Mouse (Mus musculus) myocyte (in vitro differentiated cells): ENCODE measurements around the gene Rasal1.

Source experiments
- CEBPB ChIP-seq: IDR thresholded peaks from 2 replicates; pipeline ENCODE4 v1.6.1; 2011; ENCODE audit warnings: mild to moderate bottlenecking, moderate library complexity; ENCODE audit not compliant: poor library complexity, insufficient read depth, severe bottlenecking
- E2F4 ChIP-seq: IDR thresholded peaks from one replicate; pipeline ENCODE4 v1.6.1; 2011; ENCODE audit warnings: mild to moderate bottlenecking, control low read depth, moderate library complexity; ENCODE audit not compliant: insufficient read depth
- MAX ChIP-seq: IDR thresholded peaks from one replicate; pipeline ENCODE4 v1.6.1; 2011; ENCODE audit warnings: low read depth, mild to moderate bottlenecking, control low read depth
- MYOD1 ChIP-seq, 3 experiments: IDR thresholded peaks; one replicate each; pipeline ENCODE4 v1.6.1; 2011; ENCODE audit warnings: control low read depth in 2 of 3, low read depth in 2 of 3, mild to moderate bottlenecking in 2 of 3, moderate library complexity in 1 of 3; ENCODE audit not compliant: insufficient read length in 2 of 3, control insufficient read depth in 1 of 3
- MYOG ChIP-seq, 3 experiments: IDR thresholded peaks; one replicate each; pipeline ENCODE4 v1.6.1; 2011; ENCODE audit warnings: control low read depth in 2 of 3, low read depth in 2 of 3, mild to moderate bottlenecking in 2 of 3; ENCODE audit not compliant: insufficient read length in 2 of 3, control insufficient read depth in 1 of 3, insufficient read depth in 1 of 3
- POLR2A ChIP-seq: IDR thresholded peaks from one replicate; pipeline ENCODE4 v1.6.1; 2011; ENCODE audit warnings: low read depth, mild to moderate bottlenecking, control low read depth, moderate library complexity; ENCODE audit not compliant: insufficient read length
- POLR2AphosphoS2 ChIP-seq: IDR thresholded peaks from one replicate; pipeline ENCODE4 v1.6.1; 2011; ENCODE audit warnings: low read depth, control low read depth; ENCODE audit not compliant: insufficient read length
- REST ChIP-seq: IDR thresholded peaks from one replicate; pipeline ENCODE4 v1.6.1; 2011; ENCODE audit warnings: mild to moderate bottlenecking, control low read depth, moderate library complexity; ENCODE audit not compliant: insufficient read depth, insufficient read length
- SRF ChIP-seq: IDR thresholded peaks from one replicate; pipeline ENCODE4 v1.6.1; 2011; ENCODE audit warnings: low read depth; ENCODE audit not compliant: control insufficient read depth, insufficient read length
- TCF12 ChIP-seq: IDR thresholded peaks from one replicate; pipeline ENCODE4 v1.6.1; 2011; ENCODE audit warnings: mild to moderate bottlenecking, control low read depth; ENCODE audit not compliant: poor library complexity, insufficient read depth, severe bottlenecking
- TCF3 ChIP-seq: IDR thresholded peaks from one replicate; pipeline ENCODE4 v1.6.1; 2011; ENCODE audit warnings: low read depth, control low read depth; ENCODE audit not compliant: insufficient read length
- USF1 ChIP-seq: IDR thresholded peaks from one replicate; pipeline ENCODE4 v1.6.1; 2011; ENCODE audit warnings: low read depth, mild to moderate bottlenecking, control low read depth, moderate library complexity

- no peak for TF ChIP-seq POLR2A
- peak; percentile 21 for TF ChIP-seq POLR2AphosphoS2
- no peak for TF ChIP-seq MAX
- TF ChIP-seq USF1: no peak
- no peak for TF ChIP-seq SRF
- no peak for TF ChIP-seq MYOD1 (IDR thresholded peaks at IDR 0.05; ENCODE audit: control insufficient read depth in 1 of 3, insufficient read length in 2 of 3, low read depth in 2 of 3)
- no peak for TF ChIP-seq REST
- TF ChIP-seq CEBPB: no peak
- TF ChIP-seq TCF12: no peak
- TF ChIP-seq E2F4: no peak
- no peak for TF ChIP-seq MYOG (IDR thresholded peaks at IDR 0.05; ENCODE audit: control insufficient read depth in 1 of 3, insufficient read depth in 1 of 3, insufficient read length in 2 of 3, low read depth in 2 of 3)
- no peak for TF ChIP-seq TCF3
These were observed 20.0 kb upstream of the Rasal1 start for GRCm38 (mm10) chr5:120628624-120629023.
